Mouse (Mus musculus): ENCODE measurements around the gene Spef1. TPM values are rescaled to one million over a fixed set of nuclear protein-coding genes. Genes with fewer than 3 reads are reported as not detected.

Spef1 gene
- total RNA-seq, 2 experiments from 2014 or later = 3.1 TPM; not detected in 1

DNA sequence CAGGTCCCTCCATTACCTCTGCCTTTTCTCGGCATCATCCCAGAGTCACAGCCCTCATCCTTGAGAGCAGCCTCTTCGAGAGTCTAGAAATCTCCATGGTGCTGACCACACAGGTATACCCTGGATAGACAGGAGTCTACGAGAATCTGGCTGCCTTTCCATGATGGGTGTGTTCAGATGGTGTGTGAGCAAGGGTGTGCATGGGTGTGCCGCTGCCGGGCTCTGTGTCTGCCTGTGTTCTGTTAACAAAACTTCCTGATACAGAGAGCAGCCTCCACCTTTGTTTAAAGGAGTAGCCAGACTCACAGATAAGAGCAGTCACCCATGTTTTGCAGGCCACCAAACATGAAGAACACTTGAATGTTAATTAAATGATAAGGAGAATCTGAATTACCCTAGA lies 57.2 kb downstream of the Spef1 start:
- ATAC-seq (replicated peaks; ENCODE audit: low FRiP score, poor library complexity, severe bottlenecking) = peak; percentile 71

DNA sequence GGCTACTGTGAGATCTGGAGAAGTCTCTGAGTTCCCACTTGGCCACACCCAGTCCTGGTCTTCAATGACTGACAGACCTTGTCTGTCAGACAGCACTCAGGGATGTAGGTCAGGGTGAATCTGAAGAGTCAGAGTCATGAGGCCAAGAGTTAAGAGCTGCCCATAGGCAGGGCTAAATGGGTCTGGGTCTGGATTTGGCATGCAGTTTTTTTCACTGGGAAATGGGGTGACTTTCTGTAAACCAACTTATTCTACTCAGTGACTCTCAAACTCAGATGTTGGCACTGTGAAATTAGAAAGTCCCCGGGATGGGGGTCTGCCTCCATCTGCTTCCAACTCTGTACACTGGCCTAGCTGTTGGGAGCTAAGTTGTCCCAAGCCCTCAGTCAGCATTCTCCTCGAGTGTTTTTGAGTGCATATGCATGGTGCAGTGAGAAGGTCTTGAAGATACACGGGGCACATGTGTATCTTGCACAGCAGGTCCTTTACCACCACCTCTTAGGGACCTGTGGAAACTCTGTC lies 58.4 kb downstream of the Spef1 start:
- no peak for ATAC-seq (replicated peaks; ENCODE audit: low FRiP score, poor library complexity, severe bottlenecking)

DNA sequence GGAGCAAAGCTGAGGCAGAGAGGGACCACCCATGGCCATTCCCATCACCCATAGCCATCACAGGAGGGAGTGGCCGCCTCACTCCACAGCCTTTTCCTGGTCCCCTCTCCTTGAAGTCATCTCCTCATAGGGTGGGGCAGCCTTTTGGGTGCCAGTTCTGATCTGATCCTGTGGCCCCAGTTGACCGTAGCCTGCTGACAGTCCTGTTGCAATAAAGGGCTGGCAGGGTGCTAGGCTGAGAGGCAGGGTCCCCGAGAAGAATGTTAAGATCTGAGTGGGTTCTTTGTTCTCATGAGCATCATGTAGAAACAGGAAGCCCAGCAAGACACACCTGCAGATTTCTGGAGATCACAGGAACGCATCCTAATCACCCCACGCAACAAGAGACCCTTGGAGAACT lies 58.9 kb downstream of the Spef1 start:
- ATAC-seq (replicated peaks; ENCODE audit: low FRiP score, poor library complexity, severe bottlenecking) = no peak

DNA sequence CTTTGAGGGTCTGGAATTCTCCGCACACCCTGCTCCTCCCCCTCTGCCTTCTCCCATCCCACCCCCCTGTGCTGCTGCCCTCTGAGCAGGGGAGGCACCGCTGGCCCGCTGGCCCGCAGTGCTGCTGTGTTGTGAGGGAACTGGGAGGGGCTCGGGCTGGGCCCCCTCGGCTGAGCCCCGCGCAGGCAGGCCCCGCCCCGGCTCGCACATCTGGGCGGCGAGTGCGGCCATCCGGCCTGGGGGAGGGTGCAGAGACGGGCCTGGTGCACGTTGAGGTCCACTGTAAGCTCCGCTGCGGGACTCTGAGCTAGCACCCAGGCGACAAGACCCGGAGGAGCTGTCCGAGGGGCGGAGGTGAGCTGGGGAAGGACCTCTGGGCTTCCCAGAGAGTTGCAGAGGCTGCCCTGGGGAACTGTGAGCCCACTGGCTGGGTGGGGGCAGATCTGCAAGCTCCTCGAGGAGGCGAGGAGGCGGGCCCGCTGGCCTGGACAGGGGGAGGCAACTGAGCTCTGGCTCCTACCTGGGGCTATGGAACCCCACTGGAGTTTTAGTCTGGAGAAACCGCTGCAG lies 59.8 kb downstream of the Spef1 start, which contains the start of gene Hspa12b:
Hspa12b (plus strand) TSS at position 120 of the 570 bp plus-strand sequence.
- no peak for ATAC-seq (replicated peaks; ENCODE audit: low FRiP score, poor library complexity, severe bottlenecking)

DNA sequence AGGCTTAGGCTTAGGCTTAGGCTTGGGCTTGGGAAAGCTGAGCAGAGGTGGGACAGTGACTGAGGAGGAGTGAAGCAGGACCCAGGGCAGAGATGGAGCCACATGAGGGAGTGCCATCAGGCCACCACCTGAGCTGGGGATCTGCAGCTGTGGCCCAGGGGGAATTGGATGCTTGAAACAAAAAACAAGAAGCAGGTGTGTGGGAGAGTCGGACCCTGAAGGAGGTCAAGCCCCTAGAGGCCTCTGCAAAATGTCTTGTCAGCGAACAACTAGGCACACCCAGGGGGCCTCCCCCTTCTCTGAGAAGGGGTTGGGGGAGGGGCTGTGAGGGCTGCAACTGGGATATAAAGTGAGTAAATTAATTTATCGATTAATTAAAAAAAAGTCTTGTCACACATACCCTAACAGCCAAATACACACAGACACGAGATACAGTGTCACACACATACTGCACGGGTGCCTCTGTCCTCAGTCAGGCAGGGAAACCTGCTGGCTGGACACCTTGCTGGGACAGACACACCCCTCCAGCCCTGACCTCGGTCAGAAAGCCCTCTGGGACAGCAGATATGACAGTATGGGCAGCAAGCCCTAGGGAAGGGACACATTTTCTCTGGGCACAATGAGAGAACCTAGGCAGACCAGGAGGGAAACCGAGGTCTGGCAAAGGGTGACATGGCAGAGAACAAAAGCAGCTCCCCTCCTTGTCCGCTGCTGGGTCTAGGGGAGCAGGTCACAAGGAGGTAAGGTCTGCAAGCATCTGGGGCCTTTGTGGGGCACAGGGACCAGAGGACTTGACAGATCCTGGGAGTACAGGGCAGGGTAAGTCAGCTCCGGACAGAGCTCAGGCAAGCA lies 60.9 kb downstream of the Spef1 start:
- ATAC-seq (replicated peaks; ENCODE audit: low FRiP score, poor library complexity, severe bottlenecking) = no peak; the same call in 1 of the 2 replicates

DNA sequence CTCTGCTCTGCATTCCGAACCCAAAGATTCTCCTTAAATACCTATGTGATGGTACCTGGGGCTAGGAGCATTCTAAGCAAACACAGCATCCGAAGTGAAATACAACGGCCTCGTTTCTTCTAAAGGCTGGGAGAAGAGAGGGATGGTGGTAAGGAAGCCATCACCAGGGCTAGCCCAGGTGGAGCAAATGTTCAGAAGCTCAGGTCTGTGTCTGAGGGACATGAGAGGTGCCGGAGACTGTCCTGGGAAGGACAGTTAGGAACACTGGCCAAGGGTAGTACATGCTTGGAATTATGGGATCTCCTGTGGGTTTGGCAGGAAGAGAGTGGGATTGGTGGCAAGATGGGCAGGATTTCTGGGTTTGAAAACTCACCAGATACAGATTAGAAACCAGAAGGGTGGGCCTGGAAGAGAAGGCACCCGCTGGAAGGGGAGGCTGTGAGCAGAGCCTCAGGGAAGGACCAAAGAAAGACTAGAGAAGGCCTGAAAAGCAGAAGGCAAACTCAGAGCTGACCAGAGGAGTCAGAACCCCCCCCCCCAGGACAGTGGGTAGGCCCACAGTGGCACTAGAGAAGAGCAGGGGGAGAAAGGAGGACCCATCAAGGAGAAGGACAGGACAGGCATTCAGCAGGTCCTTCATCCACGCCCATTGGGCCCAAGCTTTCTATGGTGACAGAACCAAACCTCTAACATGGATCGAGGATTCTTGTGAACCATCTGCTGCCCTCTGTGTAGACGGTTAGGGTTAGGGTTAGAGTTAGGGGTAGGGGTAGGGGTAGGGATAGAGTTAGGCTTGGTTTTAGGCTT lies 61.7 kb downstream of the Spef1 start:
- no peak for ATAC-seq (replicated peaks; ENCODE audit: low FRiP score, poor library complexity, severe bottlenecking)

DNA sequence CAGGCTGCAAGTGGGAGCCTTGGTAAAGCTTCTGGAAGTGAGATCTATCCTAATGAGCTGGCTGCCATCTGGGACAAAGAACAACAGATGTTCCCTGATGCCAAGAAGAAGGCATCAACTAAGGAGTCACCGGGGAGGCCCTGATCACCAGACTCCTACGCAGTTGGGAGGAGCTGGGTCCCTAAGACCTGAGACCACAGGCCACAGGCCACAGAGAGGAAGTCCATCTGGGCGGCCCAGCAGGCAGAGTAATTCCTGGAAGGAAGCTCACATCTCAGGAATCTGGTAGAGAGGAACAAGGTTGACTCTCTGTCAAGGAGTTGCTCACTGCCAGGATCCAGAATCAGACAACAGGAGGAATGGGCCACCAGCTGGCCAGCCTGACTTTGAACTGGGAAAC lies 62.9 kb downstream of the Spef1 start:
- no peak for ATAC-seq (replicated peaks; ENCODE audit: low FRiP score, poor library complexity, severe bottlenecking)

Other genes with a start within 250 kb of the Spef1 start
- 2.1 TPM in 1 of 2 replicates, not detected in the other for gene Gfra4, start 144.2 kb downstream of the Spef1 start, total RNA-seq (2015; ENCODE audit: low replicate concordance)
- gene Gfra4, start 144.2 kb downstream of the Spef1 start, total RNA-seq (2017; ENCODE audit: low replicate concordance) = not detected in 2 replicates
- gene Adam33, start 123.5 kb downstream of the Spef1 start, total RNA-seq (2015; ENCODE audit: low replicate concordance) = 0.38 and 1.9 TPM in 2 replicates
- gene Adam33, start 123.5 kb downstream of the Spef1 start, total RNA-seq (2017; ENCODE audit: low replicate concordance) = 4.9 and 12.1 TPM in 2 replicates
- 3.3 and 4.8 TPM in 2 replicates for gene Siglec1, start 100.5 kb downstream of the Spef1 start, total RNA-seq (2015; ENCODE audit: low replicate concordance)
- gene Siglec1, start 100.5 kb downstream of the Spef1 start, total RNA-seq (2017; ENCODE audit: low replicate concordance) = 1.4 and 1.5 TPM in 2 replicates
- gene Hspa12b, start 60.0 kb downstream of the Spef1 start, total RNA-seq (2015; ENCODE audit: low replicate concordance) = not detected in 2 replicates
- gene Hspa12b, start 60.0 kb downstream of the Spef1 start, total RNA-seq (2017; ENCODE audit: low replicate concordance) = 0.14 TPM in 1 of 2 replicates, not detected in the other
- not detected in 2 replicates for gene Gm11037, start 53.8 kb downstream of the Spef1 start, total RNA-seq (2015; ENCODE audit: low replicate concordance)
- gene Gm11037, start 53.8 kb downstream of the Spef1 start, total RNA-seq (2017; ENCODE audit: low replicate concordance) = not detected in 2 replicates
- 77.1 and 92.0 TPM in 2 replicates for gene 1700037H04Rik, start 27.2 kb downstream of the Spef1 start, total RNA-seq (2015; ENCODE audit: low replicate concordance)
- 33.9 and 49.3 TPM in 2 replicates for gene 1700037H04Rik, start 27.2 kb downstream of the Spef1 start, total RNA-seq (2017; ENCODE audit: low replicate concordance)
- gene Cenpb, start 7.2 kb downstream of the Spef1 start, total RNA-seq (2015; ENCODE audit: low replicate concordance) = 0.96 and 3.8 TPM in 2 replicates
- gene Cenpb, start 7.2 kb downstream of the Spef1 start, total RNA-seq (2017; ENCODE audit: low replicate concordance) = 6.4 and 7.7 TPM in 2 replicates
- gene Cdc25b, start 333 bp downstream of the Spef1 start, total RNA-seq (2015; ENCODE audit: low replicate concordance) = 160 and 210 TPM in 2 replicates
- gene Cdc25b, start 333 bp downstream of the Spef1 start, total RNA-seq (2017; ENCODE audit: low replicate concordance) = 363 and 459 TPM in 2 replicates
- 18.2 and 36.5 TPM in 2 replicates for gene Ap5s1, start 19.8 kb upstream of the Spef1 start, total RNA-seq (2015; ENCODE audit: low replicate concordance)
- 18.7 and 21.0 TPM in 2 replicates for gene Ap5s1, start 19.8 kb upstream of the Spef1 start, total RNA-seq (2017; ENCODE audit: low replicate concordance)
- 24.6 and 32.8 TPM in 2 replicates for gene Mavs, start 46.8 kb upstream of the Spef1 start, total RNA-seq (2015; ENCODE audit: low replicate concordance)
- 20.9 and 22.6 TPM in 2 replicates for gene Mavs, start 46.8 kb upstream of the Spef1 start, total RNA-seq (2017; ENCODE audit: low replicate concordance)
- gene Pank2, start 75.2 kb upstream of the Spef1 start, total RNA-seq (2015; ENCODE audit: low replicate concordance) = 16.3 and 29.0 TPM in 2 replicates
- gene Pank2, start 75.2 kb upstream of the Spef1 start, total RNA-seq (2017; ENCODE audit: low replicate concordance) = 14.0 and 26.5 TPM in 2 replicates
- 0.84 and 3.5 TPM in 2 replicates for gene Rnf24, start 165.6 kb upstream of the Spef1 start, total RNA-seq (2015; ENCODE audit: low replicate concordance)
- 0.42 and 0.43 TPM in 2 replicates for gene Rnf24, start 165.6 kb upstream of the Spef1 start, total RNA-seq (2017; ENCODE audit: low replicate concordance)

All from erythroblast, adult 5-6 weeks (primary cell).